Mouse (Mus musculus) heart, embryonic 15.5 days (tissue): ENCODE data around the gene Slc9a9. TPM values are rescaled to one million over a fixed set of nuclear protein-coding genes. Genes with fewer than 3 reads are reported as not detected.

ENCODE experiments used
- ATAC-seq: fragments of 200-750 bp; cut with Nextera tagmentation; replicated peaks from 2 replicates; pipeline ENCODE4 v1.8.0; 2017; ENCODE audit warnings: low read depth, moderate TSS enrichment; ENCODE audit not compliant: insufficient number of reproducible peaks, insufficient read depth, low FRiP score
- H3K27ac ChIP-seq: fragments of 300-500 bp; sonication (generic); 2 replicates; pipeline ENCODE4 v1.5.1; 2015; ENCODE audit warnings: mild to moderate bottlenecking, inconsistent platforms
- H3K27me3 ChIP-seq: fragments of 300-500 bp; sonication (generic); 2 replicates; pipeline ENCODE4 v1.6.1; 2015; ENCODE audit warnings: inconsistent platforms
- H3K36me3 ChIP-seq: fragments of 300-500 bp; sonication (generic); 2 replicates; pipeline ENCODE4 v1.6.1; 2015; ENCODE audit warnings: mild to moderate bottlenecking, inconsistent platforms
- H3K4me1 ChIP-seq: fragments of 300-500 bp; sonication (generic); replicated peaks from 2 replicates; pipeline ENCODE4 v1.6.1; 2015; ENCODE audit warnings: inconsistent platforms
- H3K4me2 ChIP-seq: fragments of 300-500 bp; sonication (generic); 2 replicates; pipeline ENCODE4 v1.6.1; 2015; ENCODE audit warnings: inconsistent platforms, mild to moderate bottlenecking, moderate library complexity
- H3K4me3 ChIP-seq: fragments of 300-500 bp; sonication (generic); 2 replicates; pipeline ENCODE4 v1.5.1; 2015; ENCODE audit warnings: mild to moderate bottlenecking, inconsistent platforms
- H3K9ac ChIP-seq: fragments of 300-500 bp; sonication (generic); 2 replicates; pipeline ENCODE4 v1.6.1; 2015; ENCODE audit warnings: mild to moderate bottlenecking, inconsistent platforms
- H3K9me3 ChIP-seq: fragments of 300-500 bp; sonication (generic); replicated peaks from 2 replicates; pipeline ENCODE4 v1.6.1; 2016; ENCODE audit warnings: inconsistent platforms
- WGBS: fragments of 180-500 bp; shearing (Covaris S2); methylation state at CpG from one replicate; pipeline ENCODE4 v1.1.7; 2015; ENCODE audit warnings: mixed read lengths; 5-methylcytosine and 5-hydroxymethylcytosine counted together
- polyA plus RNA-seq: library from polyadenylated mRNA; unstranded; fragments of >200 nt; fragmentation: Nextera tagmentation; extraction: Ambion mirVana; gene quantifications from 2 replicates; pipeline ENCODE4 v1.2.1, GENCODE M21; 2015

Slc9a9 gene
- polyA plus RNA-seq, 1 experiment from 2014 or later: 3.5 TPM

DNA sequence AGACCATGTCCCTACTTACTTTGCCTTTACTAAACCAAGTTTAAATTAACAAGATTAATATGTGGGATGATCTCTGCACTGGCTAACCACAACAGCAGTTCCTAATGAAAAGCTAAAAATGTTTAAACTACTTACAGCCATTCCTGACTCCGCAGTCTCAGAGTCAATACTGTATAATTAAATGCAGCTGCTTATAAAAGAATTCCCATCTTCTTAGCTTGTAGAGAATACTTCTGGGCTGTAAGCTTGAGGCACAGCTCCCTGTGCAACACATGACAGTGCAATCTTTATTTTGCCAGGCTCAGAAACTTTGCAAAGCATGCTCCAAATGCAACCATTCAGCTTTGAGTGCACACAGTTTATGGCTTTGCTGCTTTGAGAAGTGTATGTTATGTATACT is 456.0 kb downstream of the Slc9a9 start:
- WGBS: 82% methylated on average over 1 of the region's 1 CpGs

GRCm38 (mm10) chr9:95127774-95128173 is 458.1 kb downstream of the Slc9a9 start:
- WGBS: 62% methylated on average over 2 of the region's 2 CpGs
- no peak for ATAC-seq
- no peak overlapping the region for H3K4me2 ChIP-seq

More for the DNA sequence above, 456.0 kb downstream of the Slc9a9 start:
- ATAC-seq: no peak
- peaks cover 9% of the 10 kb centered on the region for H3K4me1 ChIP-seq
- no peak overlapping the region for H3K27ac ChIP-seq
- H3K36me3 ChIP-seq: no peaks in the 10 kb centered on the region
- H3K9me3 ChIP-seq: no peaks in the 10 kb centered on the region
- H3K9ac ChIP-seq: no peak overlapping the region
- no peak overlapping the region for H3K4me3 ChIP-seq
- no peaks in the 10 kb centered on the region for H3K27me3 ChIP-seq
- H3K4me2 ChIP-seq: no peak overlapping the region

GRCm38 (mm10) chr9:95149206-95149729 is 479.6 kb downstream of the Slc9a9 start:
- 73% methylated on average over 10 of the region's 10 CpGs for WGBS
- no peak overlapping the region for H3K4me2 ChIP-seq
- no peak for ATAC-seq
- no peak overlapping the region for H3K27ac ChIP-seq
- no peaks in the 10 kb centered on the region for H3K27me3 ChIP-seq
- H3K4me3 ChIP-seq: no peak overlapping the region
- no peaks in the 10 kb centered on the region for H3K36me3 ChIP-seq
- no peaks in the 10 kb centered on the region for H3K9me3 ChIP-seq
- H3K9ac ChIP-seq: no peak overlapping the region
- H3K4me1 ChIP-seq: peaks cover 2% of the 10 kb centered on the region; the same call in 1 of the 2 replicates

More at GRCm38 (mm10) chr9:95127774-95128173, 458.1 kb downstream of the Slc9a9 start:
- no peaks in the 10 kb centered on the region for H3K27me3 ChIP-seq
- no peaks in the 10 kb centered on the region for H3K9me3 ChIP-seq
- H3K27ac ChIP-seq: no peak overlapping the region
- H3K4me3 ChIP-seq: no peak overlapping the region
- H3K9ac ChIP-seq: no peak overlapping the region
- H3K36me3 ChIP-seq: no peaks in the 10 kb centered on the region
- H3K4me1 ChIP-seq: no peaks in the 10 kb centered on the region

DNA sequence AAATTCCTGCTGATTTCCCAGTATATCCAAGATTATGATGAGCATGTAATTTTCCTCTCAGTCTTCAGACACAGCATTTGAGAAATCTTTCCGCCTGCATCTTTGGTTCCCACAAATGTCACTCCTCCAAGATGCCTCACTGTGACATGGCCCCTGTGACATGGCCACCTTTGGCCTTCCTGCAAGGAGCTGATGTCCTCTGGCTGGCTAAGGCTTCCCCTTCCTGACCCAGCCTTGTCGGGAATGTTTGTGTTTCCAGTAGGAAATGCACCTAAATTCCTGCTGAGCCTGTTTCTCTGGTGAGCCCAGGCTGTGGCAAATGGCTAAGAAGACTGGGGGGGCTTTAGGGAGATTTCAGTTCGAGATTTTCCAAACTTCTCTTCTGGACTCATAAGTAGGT is 480.4 kb downstream of the Slc9a9 start:
- Histone ChIP-seq H3K4me2 (no peak overlapping the region), H3K27me3 (no peaks in the 10 kb centered on the region), H3K36me3 (no peaks in the 10 kb centered on the region), H3K4me1 (peaks cover 2% of the 10 kb centered on the region; the same call in 1 of the 2 replicates), H3K4me3 (no peak overlapping the region), H3K9ac (no peak overlapping the region), H3K27ac (no peak overlapping the region), H3K9me3 (no peaks in the 10 kb centered on the region)
- no peak for ATAC-seq
- WGBS: 39% methylated on average over 3 of the region's 3 CpGs

- H3K27me3 ChIP-seq: no peaks in the 10 kb centered on the region
- no peaks in the 10 kb centered on the region for H3K36me3 ChIP-seq
- ATAC-seq: no peak
- H3K9ac ChIP-seq: no peak overlapping the region
- 59% methylated on average over 3 of the region's 3 CpGs for WGBS
- no peak overlapping the region for H3K4me3 ChIP-seq
- H3K4me2 ChIP-seq: no peak overlapping the region
- H3K4me1 ChIP-seq: peaks cover 2% of the 10 kb centered on the region; the same call in 1 of the 2 replicates
- no peak overlapping the region for H3K27ac ChIP-seq
- H3K9me3 ChIP-seq: no peaks in the 10 kb centered on the region
These were observed 480.9 kb downstream of the Slc9a9 start for GRCm38 (mm10) chr9:95150597-95150996.

- Histone ChIP-seq H3K4me3 (no peak overlapping the region), H3K9ac (no peak overlapping the region), H3K4me1 (peaks cover 2% of the 10 kb centered on the region; the same call in 1 of the 2 replicates), H3K27ac (no peak overlapping the region), H3K9me3 (no peaks in the 10 kb centered on the region), H3K27me3 (no peaks in the 10 kb centered on the region), H3K36me3 (no peaks in the 10 kb centered on the region), H3K4me2 (no peak overlapping the region)
- no peak for ATAC-seq
- 66% methylated on average over 4 of the region's 4 CpGs for WGBS
These were observed 481.3 kb downstream of the Slc9a9 start for GRCm38 (mm10) chr9:95150998-95151397.

GRCm38 (mm10) chr9:95151746-95152145 is 482.0 kb downstream of the Slc9a9 start:
- Histone ChIP-seq H3K4me2 (no peak overlapping the region), H3K36me3 (no peaks in the 10 kb centered on the region), H3K9ac (no peak overlapping the region), H3K4me3 (no peak overlapping the region), H3K27me3 (no peaks in the 10 kb centered on the region), H3K27ac (no peak overlapping the region), H3K9me3 (no peaks in the 10 kb centered on the region), H3K4me1 (peaks cover 2% of the 10 kb centered on the region; the same call in 1 of the 2 replicates)
- 58% methylated on average over 4 of the region's 4 CpGs for WGBS
- ATAC-seq: no peak

- Histone ChIP-seq H3K36me3 (no peaks in the 10 kb centered on the region), H3K27ac (no peak overlapping the region), H3K4me1 (peaks cover 2% of the 10 kb centered on the region; the same call in 1 of the 2 replicates), H3K4me2 (no peak overlapping the region), H3K9me3 (no peaks in the 10 kb centered on the region), H3K4me3 (no peak overlapping the region), H3K9ac (no peak overlapping the region), H3K27me3 (no peaks in the 10 kb centered on the region)
- WGBS: 69% methylated on average over 6 of the region's 6 CpGs
- no peak for ATAC-seq
These were observed 484.3 kb downstream of the Slc9a9 start for GRCm38 (mm10) chr9:95153966-95154365.

DNA sequence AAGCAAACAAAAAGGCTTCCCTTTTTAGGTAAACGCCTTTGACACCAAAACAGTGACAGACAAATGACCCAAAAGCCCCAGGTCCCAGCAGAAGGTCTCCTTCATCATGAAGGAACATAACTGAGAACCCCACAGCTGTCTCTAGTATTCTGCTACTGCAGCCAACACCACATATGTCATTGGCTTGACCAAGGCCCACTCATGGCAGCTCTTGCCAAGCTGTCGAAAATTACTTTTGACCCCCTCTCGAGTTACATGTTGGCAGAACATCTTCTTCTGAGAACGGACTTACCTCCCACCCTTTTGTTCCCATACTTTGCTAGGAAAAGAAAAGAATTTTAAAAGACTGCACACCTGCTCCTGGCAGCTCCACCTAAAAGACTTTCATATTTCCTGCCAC is 488.2 kb downstream of the Slc9a9 start:
- ATAC-seq: no peak
- Histone ChIP-seq H3K9ac (no peak overlapping the region), H3K4me3 (no peak overlapping the region), H3K9me3 (no peaks in the 10 kb centered on the region), H3K36me3 (no peaks in the 10 kb centered on the region), H3K4me1 (no peaks in the 10 kb centered on the region), H3K27ac (no peak overlapping the region), H3K4me2 (no peak overlapping the region), H3K27me3 (no peaks in the 10 kb centered on the region)
- 61% methylated on average over 4 of the region's 4 CpGs for WGBS

GRCm38 (mm10) chr9:95158916-95159315 is 489.2 kb downstream of the Slc9a9 start:
- H3K27me3 ChIP-seq: no peaks in the 10 kb centered on the region
- WGBS: 83% methylated on average over 8 of the region's 8 CpGs
- no peak overlapping the region for H3K27ac ChIP-seq
- ATAC-seq: no peak
- H3K4me2 ChIP-seq: no peak overlapping the region
- H3K4me3 ChIP-seq: no peak overlapping the region
- no peaks in the 10 kb centered on the region for H3K36me3 ChIP-seq
- H3K4me1 ChIP-seq: no peaks in the 10 kb centered on the region
- no peaks in the 10 kb centered on the region for H3K9me3 ChIP-seq
- H3K9ac ChIP-seq: no peak overlapping the region

DNA sequence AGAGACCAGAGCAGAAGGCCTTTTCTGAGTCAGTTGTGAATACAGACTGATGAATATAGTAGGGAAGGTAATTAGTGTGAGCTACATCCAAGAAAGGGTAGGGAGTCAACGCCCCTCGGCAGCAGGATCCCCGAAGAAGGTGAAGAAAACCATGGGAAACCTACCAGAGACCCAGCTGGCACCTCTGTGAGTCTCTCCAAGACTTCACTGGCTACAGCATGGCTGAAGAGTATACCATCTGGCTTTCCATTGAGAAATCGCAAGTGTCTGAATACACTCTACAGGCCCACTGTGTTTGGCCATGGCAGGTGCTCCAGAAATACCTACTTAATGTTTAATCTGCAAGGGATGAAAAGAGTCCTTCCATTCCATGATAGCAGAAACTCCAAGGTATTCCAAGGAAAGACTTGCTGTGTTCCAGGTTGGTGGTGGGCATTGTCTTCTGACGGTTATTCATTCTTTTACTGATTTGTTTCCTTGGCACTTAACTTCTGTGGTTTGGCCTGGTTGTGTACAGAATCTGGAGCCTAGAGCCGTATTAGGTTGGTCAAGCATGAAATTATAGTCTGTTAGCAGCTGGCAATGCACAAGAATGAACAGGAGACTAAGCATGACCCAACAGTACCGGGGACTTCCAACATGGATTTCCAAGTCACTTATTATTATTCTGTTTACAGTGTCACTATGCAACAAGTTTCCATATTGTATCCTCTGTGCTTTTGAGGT is 491.0 kb downstream of the Slc9a9 start:
- no peak overlapping the region for H3K4me3 ChIP-seq
- H3K27ac ChIP-seq: no peak overlapping the region
- no peak overlapping the region for H3K4me2 ChIP-seq
- WGBS: 83% methylated on average over 7 of the region's 7 CpGs
- H3K9ac ChIP-seq: no peak overlapping the region
- no peaks in the 10 kb centered on the region for H3K36me3 ChIP-seq
- ATAC-seq: no peak
- no peaks in the 10 kb centered on the region for H3K27me3 ChIP-seq
- H3K9me3 ChIP-seq: no peaks in the 10 kb centered on the region
- no peaks in the 10 kb centered on the region for H3K4me1 ChIP-seq

DNA sequence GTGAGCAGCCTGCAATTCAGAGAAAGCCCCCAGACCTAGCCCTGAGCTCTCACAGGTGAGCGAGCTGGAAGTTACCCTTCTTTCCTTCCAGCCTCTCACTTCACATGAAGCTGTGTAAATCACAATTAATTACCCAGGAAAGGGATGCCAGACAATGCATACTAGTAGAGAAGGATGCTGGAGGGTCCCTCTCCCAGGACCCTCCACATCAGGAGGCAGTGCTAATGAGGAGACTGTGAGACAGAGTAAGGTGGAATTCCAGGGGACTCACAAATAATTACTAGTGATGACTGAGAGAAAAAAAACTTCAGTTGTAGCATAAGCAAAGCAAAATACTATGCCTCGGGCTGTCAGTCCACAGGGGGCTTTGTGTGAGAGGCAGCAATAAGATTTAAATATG is 492.0 kb downstream of the Slc9a9 start:
- Histone ChIP-seq H3K4me3 (no peak overlapping the region), H3K9ac (no peak overlapping the region), H3K36me3 (no peaks in the 10 kb centered on the region), H3K4me1 (no peaks in the 10 kb centered on the region), H3K9me3 (no peaks in the 10 kb centered on the region), H3K4me2 (no peak overlapping the region), H3K27me3 (no peaks in the 10 kb centered on the region), H3K27ac (no peak overlapping the region)
- WGBS: 88% methylated on average over 2 of the region's 2 CpGs
- no peak for ATAC-seq
